Mouse (Mus musculus) MEL (cell line): ENCODE measurements at regions not wholly inside any gene's neighbourhood (a gene's known extent, or its start where the extent isn't known, plus 50 kb on each side); places are given as distances from the start of the nearest gene placed in this dataset.

Source experiments
- DNase-seq: peaks from one replicate; pipeline ENCODE4 v3.0.0; 2011; ENCODE audit warnings: low read depth, low spot score
- H3K27ac ChIP-seq: 2 replicates; pipeline ENCODE4 v1.5.1; 2012; ENCODE audit warnings: low read depth, mild to moderate bottlenecking, control low read depth, low read length, moderate library complexity; ENCODE audit not compliant: control insufficient read depth
- H3K27me3 ChIP-seq, 2 experiments: fragments of 150-350 bp in 1 of 2; sonication (generic) in 1 of 2; 2 replicates each; pipeline ENCODE4 v1.6.1; 2012; ENCODE audit warnings: low read length in 2 of 2, mild to moderate bottlenecking in 2 of 2, improper control_type of control experiment in 1 of 2, moderate library complexity in 1 of 2; ENCODE audit not compliant: insufficient read depth in 2 of 2, control insufficient read depth in 1 of 2
- H3K36me3 ChIP-seq, 2 experiments: 2 replicates each; pipeline ENCODE4 v1.6.1; 2012 to 2014; ENCODE audit warnings: low read length in 2 of 2, improper control_type of control experiment in 1 of 2, inconsistent platforms in 1 of 2, mild to moderate bottlenecking in 1 of 2; ENCODE audit not compliant: insufficient read depth in 2 of 2, control insufficient read depth in 1 of 2
- H3K4me1 ChIP-seq, 2 experiments: fragments of 150-350 bp in 1 of 2; sonication (generic) in 1 of 2; 2 replicates each; pipeline ENCODE4 v1.6.1; 2012; ENCODE audit warnings: low read length in 2 of 2, improper control_type of control experiment in 1 of 2, mild to moderate bottlenecking in 1 of 2; ENCODE audit not compliant: insufficient read depth in 2 of 2, control insufficient read depth in 1 of 2
- H3K4me3 ChIP-seq, 2 experiments: fragments of 150-350 bp in 1 of 2; sonication (generic) in 1 of 2; 2 replicates each; pipeline ENCODE4 v1.5.1; 2012; ENCODE audit warnings: low read depth in 2 of 2, low read length in 2 of 2, mild to moderate bottlenecking in 2 of 2, moderate library complexity in 2 of 2, control low read depth in 1 of 2, improper control_type of control experiment in 1 of 2; ENCODE audit not compliant: control insufficient read depth in 1 of 2, insufficient read depth in 1 of 2
- H3K79me2 ChIP-seq: 2 replicates; pipeline ENCODE4 v1.6.1; 2012; ENCODE audit warnings: mild to moderate bottlenecking, low read length, moderate library complexity; ENCODE audit not compliant: control insufficient read depth, poor library complexity, insufficient read depth
- H3K9ac ChIP-seq: 2 replicates; pipeline ENCODE4 v1.6.1; 2012; ENCODE audit warnings: low read depth, mild to moderate bottlenecking, control low read depth, low read length, moderate library complexity; ENCODE audit not compliant: control insufficient read depth, poor library complexity, severe bottlenecking
- H3K9me3 ChIP-seq: fragments of 150-350 bp; sonication (generic); replicated peaks from 2 replicates; pipeline ENCODE4 v1.6.1; 2012; ENCODE audit warnings: mild to moderate bottlenecking, low read length, improper control_type of control experiment, moderate library complexity; ENCODE audit not compliant: insufficient read depth
- BHLHE40 ChIP-seq: IDR thresholded peaks from 2 replicates; pipeline ENCODE4 v1.6.1; 2012; ENCODE audit warnings: low read depth, mild to moderate bottlenecking, inconsistent platforms, low read length, improper control_type of control experiment, borderline replicate concordance
- CHD1 ChIP-seq: IDR thresholded peaks from 2 replicates; pipeline ENCODE4 v1.6.1; 2012; ENCODE audit warnings: low read depth, mild to moderate bottlenecking, inconsistent platforms, low read length, improper control_type of control experiment
- CHD2 ChIP-seq: IDR thresholded peaks from 2 replicates; pipeline ENCODE4 v1.6.1; 2011; ENCODE audit warnings: low read length, improper control_type of control experiment
- E2F4 ChIP-seq: IDR thresholded peaks from 2 replicates; pipeline ENCODE4 v1.6.1; 2011; ENCODE audit warnings: low read depth, low read length, improper control_type of control experiment, borderline replicate concordance
- ELF1 ChIP-seq: IDR thresholded peaks from 2 replicates; pipeline ENCODE4 v1.6.1; 2014; ENCODE audit warnings: low read depth, mild to moderate bottlenecking, inconsistent platforms, low read length, improper control_type of control experiment, moderate library complexity
- EP300 ChIP-seq, 2 experiments: IDR thresholded peaks; 2 replicates each; pipeline ENCODE4 v1.6.1; 2011; ENCODE audit warnings: improper control_type of control experiment in 2 of 2, low read length in 2 of 2, low read depth in 1 of 2, mild to moderate bottlenecking in 1 of 2
- GABPA ChIP-seq: IDR thresholded peaks from 2 replicates; pipeline ENCODE4 v1.6.1; 2012; ENCODE audit warnings: low read depth, mild to moderate bottlenecking, inconsistent platforms, low read length, improper control_type of control experiment, moderate library complexity
- GATA1 ChIP-seq: IDR thresholded peaks from 2 replicates; pipeline ENCODE4 v1.6.1; 2011; ENCODE audit warnings: low read depth, low read length, improper control_type of control experiment
- JUND ChIP-seq: IDR thresholded peaks from 2 replicates; pipeline ENCODE4 v1.6.1; 2011; ENCODE audit warnings: low read depth, mild to moderate bottlenecking, improper control_type of control experiment, low read length
- KAT2A ChIP-seq: conservative IDR thresholded peaks from 2 replicates; pipeline ENCODE4 v1.6.1; 2012; ENCODE audit warnings: low read depth, low read length, improper control_type of control experiment, inconsistent platforms
- MAX ChIP-seq: IDR thresholded peaks from 2 replicates; pipeline ENCODE4 v1.6.1; 2011; ENCODE audit warnings: low read length, improper control_type of control experiment
- MAZ ChIP-seq: IDR thresholded peaks from 2 replicates; pipeline ENCODE4 v1.6.1; 2012; ENCODE audit warnings: low read depth, mild to moderate bottlenecking, inconsistent platforms, low read length, improper control_type of control experiment
- MYC ChIP-seq: IDR thresholded peaks from 2 replicates; pipeline ENCODE4 v1.6.1; 2011; ENCODE audit warnings: low read depth, mild to moderate bottlenecking, low read length, improper control_type of control experiment, moderate library complexity
- NRF1 ChIP-seq: IDR thresholded peaks from 2 replicates; pipeline ENCODE4 v1.6.1; 2014; ENCODE audit warnings: low read depth, mild to moderate bottlenecking, inconsistent platforms, low read length, improper control_type of control experiment, moderate library complexity; ENCODE audit not compliant: poor library complexity, insufficient read depth, severe bottlenecking
- POLR2AphosphoS5 ChIP-seq: IDR thresholded peaks from 2 replicates; pipeline ENCODE4 v1.6.1; 2012; ENCODE audit warnings: low read depth, borderline replicate concordance, mild to moderate bottlenecking, inconsistent platforms, low read length, moderate library complexity, mixed read lengths
- RAD21 ChIP-seq: IDR thresholded peaks from 2 replicates; pipeline ENCODE4 v1.6.1; 2011; ENCODE audit warnings: mild to moderate bottlenecking, low read depth, low read length, improper control_type of control experiment
- RCOR1 ChIP-seq: IDR thresholded peaks from 2 replicates; pipeline ENCODE4 v1.6.1; 2012; ENCODE audit warnings: low read depth, mild to moderate bottlenecking, inconsistent platforms, low read length, improper control_type of control experiment
- TAL1 ChIP-seq: IDR thresholded peaks from 2 replicates; pipeline ENCODE4 v1.6.1; 2012; ENCODE audit warnings: mild to moderate bottlenecking, inconsistent platforms, low read length, moderate library complexity, mixed read lengths
- TBP ChIP-seq: IDR thresholded peaks from 2 replicates; pipeline ENCODE4 v1.8.0; 2011; ENCODE audit warnings: low read depth, low read length, improper control_type of control experiment
- TCF12 ChIP-seq: IDR thresholded peaks from 2 replicates; pipeline ENCODE4 v1.6.1; 2014; ENCODE audit warnings: low read depth, mild to moderate bottlenecking, inconsistent platforms, low read length, improper control_type of control experiment, moderate library complexity
- UBTF ChIP-seq: IDR thresholded peaks from 2 replicates; pipeline ENCODE4 v1.6.1; 2012; ENCODE audit warnings: low read depth, mild to moderate bottlenecking, inconsistent platforms, low read length, improper control_type of control experiment, moderate library complexity, borderline replicate concordance; ENCODE audit not compliant: insufficient read depth
- USF1 ChIP-seq: IDR thresholded peaks from 2 replicates; pipeline ENCODE4 v1.6.1; 2014; ENCODE audit warnings: low read depth, mild to moderate bottlenecking, inconsistent platforms, low read length, improper control_type of control experiment, moderate library complexity
- USF2 ChIP-seq, 2 experiments: IDR thresholded peaks; 2 replicates each; pipeline ENCODE4 v1.6.1; 2011 to 2012; ENCODE audit warnings: improper control_type of control experiment in 2 of 2, low read length in 2 of 2, borderline replicate concordance in 1 of 2, inconsistent platforms in 1 of 2, low read depth in 1 of 2, mild to moderate bottlenecking in 1 of 2; ENCODE audit not compliant: insufficient read depth in 1 of 2
- ZC3H11A ChIP-seq: IDR thresholded peaks from 2 replicates; pipeline ENCODE4 v1.6.1; 2012; ENCODE audit warnings: low read depth, mild to moderate bottlenecking, inconsistent platforms, low read length, improper control_type of control experiment
- ZMIZ1 ChIP-seq: IDR thresholded peaks from 2 replicates; pipeline ENCODE4 v1.6.1; 2012; ENCODE audit warnings: low read depth, mild to moderate bottlenecking, inconsistent platforms, low read length, improper control_type of control experiment, moderate library complexity
- ZNF384 ChIP-seq: IDR thresholded peaks from 2 replicates; pipeline ENCODE4 v1.6.1; 2012; ENCODE audit warnings: low read depth, mild to moderate bottlenecking, inconsistent platforms, low read length, improper control_type of control experiment

GRCm38 (mm10) chr2:84544146-84544545 lies 67.6 kb upstream of the Tfpi start:
- Histone ChIP-seq H3K27ac (no peak overlapping the region), H3K9me3 (no peaks in the 10 kb centered on the region), H3K4me3 (no peak overlapping the region), H3K9ac (no peak overlapping the region), H3K36me3 (no peaks in the 10 kb centered on the region), H3K79me2 (no peaks in the 10 kb centered on the region), H3K4me1 (no peaks in the 10 kb centered on the region), H3K27me3 (peaks cover 2 to 3% of the 10 kb centered on the region in 2 experiments; a peak in 3 of 4 replicates)
- no peak for DNase-seq
- no peak for TF ChIP-seq ZNF384

GRCm38 (mm10) chr2:84541440-84541839 lies 64.9 kb upstream of the Tfpi start:
- TF ChIP-seq GATA1 (no peak), ZC3H11A (no peak), USF1 (no peak), BHLHE40 (no peak), MAX (no peak), GABPA (no peak), ELF1 (no peak), TAL1 (no peak), ZMIZ1 (no peak), UBTF (no peak), USF2 (IDR thresholded peaks at IDR 0.05; ENCODE audit: borderline replicate concordance in 1 of 2, insufficient read depth in 1 of 2, low read depth in 1 of 2, low read length in 2 of 2) (no peak), JUND (no peak), CHD2 (no peak), ZNF384 (no peak)
- no peaks in the 10 kb centered on the region for H3K79me2 ChIP-seq
- no peak for DNase-seq

GRCm38 (mm10) chr2:84539096-84539495 lies 62.5 kb upstream of the Tfpi start:
- no peak for DNase-seq
- H3K79me2 ChIP-seq, result no peaks in the 10 kb centered on the region

More at GRCm38 (mm10) chr2:84541440-84541839, 64.9 kb upstream of the Tfpi start:
- Histone ChIP-seq H3K27me3 (peaks cover 2 to 4% of the 10 kb centered on the region in 2 experiments; a peak in 3 of 4 replicates), H3K36me3 (no peaks in the 10 kb centered on the region), H3K9ac (no peak overlapping the region), H3K4me3 (no peak overlapping the region), H3K9me3 (no peaks in the 10 kb centered on the region), H3K4me1 (no peaks in the 10 kb centered on the region), H3K27ac (no peak overlapping the region)

More at GRCm38 (mm10) chr2:84539096-84539495, 62.5 kb upstream of the Tfpi start:
- peaks cover 2 to 4% of the 10 kb centered on the region in 2 experiments; a peak in 3 of 4 replicates for H3K27me3 ChIP-seq
- no peak for TF ChIP-seq TAL1
- no peak for TF ChIP-seq TBP
- no peak for TF ChIP-seq GATA1
- TF ChIP-seq ZC3H11A, result no peak
- no peak for TF ChIP-seq UBTF
- no peak for TF ChIP-seq EP300 (IDR thresholded peaks at IDR 0.05; ENCODE audit: low read depth in 1 of 2, low read length in 2 of 2)
- no peak for TF ChIP-seq NRF1
- TF ChIP-seq RCOR1, result no peak
- TF ChIP-seq RAD21, result no peak
- TF ChIP-seq TCF12, result no peak
- no peak for TF ChIP-seq MAZ
- TF ChIP-seq KAT2A, result no peak
- no peak for TF ChIP-seq USF1
- no peak for TF ChIP-seq USF2 (IDR thresholded peaks at IDR 0.05; ENCODE audit: borderline replicate concordance in 1 of 2, insufficient read depth in 1 of 2, low read depth in 1 of 2, low read length in 2 of 2)
- TF ChIP-seq MYC, result no peak
- no peak for TF ChIP-seq POLR2AphosphoS5
- no peak for TF ChIP-seq E2F4
- no peak for TF ChIP-seq CHD1
- TF ChIP-seq, all 39 proteins: peak for 0
- Histone ChIP-seq H3K4me1 (no peaks in the 10 kb centered on the region), H3K9ac (no peak overlapping the region), H3K9me3 (no peaks in the 10 kb centered on the region), H3K27ac (no peak overlapping the region), H3K36me3 (no peaks in the 10 kb centered on the region), H3K4me3 (no peak overlapping the region)
